Mouse (Mus musculus): ENCODE data around the gene Lztfl1. TPM values are rescaled to one million over a fixed set of nuclear protein-coding genes. Genes with fewer than 3 reads are reported as not detected.
"Not testable (repeated sequence)": the region's sequence is repeated elsewhere in the genome, so short reads cannot be mapped to it uniquely, and the experiment has no call there.

Gene Lztfl1
- polyA plus RNA-seq (2015; fragmentation: Nextera tagmentation; extraction: Ambion mirVana), result 41.1 and 47.1 TPM in 2 replicates

GRCm38 (mm10) chr9:123717186-123718008 is at the start of gene Lztfl1:
Gene Lztfl1 (minus strand): TSS chr9:123717697.
- Histone ChIP-seq H3K4me3 (replicated peaks) (peak within 1 kb of the TSS; percentile 85), H3K4me2 (replicated peaks) (peak within 1 kb of the TSS; percentile 69), H3K9ac (peak within 1 kb of the TSS; percentile 78), H3K9me3 (no peaks in the 10 kb centered on the region), H3K27me3 (replicated peaks) (no peaks in the 10 kb centered on the region), H3K4me1 (replicated peaks) (0 out of 2 replicates have a peak, but pooled peaks cover 2% of the 10 kb centered on the region), H3K27ac (peak within 1 kb of the TSS; percentile 72), H3K36me3 (no peaks in the 10 kb centered on the region)
- under 1% methylated on average over 55 of the region's 55 CpGs for WGBS
- ATAC-seq, result peak; percentile 100

DNA sequence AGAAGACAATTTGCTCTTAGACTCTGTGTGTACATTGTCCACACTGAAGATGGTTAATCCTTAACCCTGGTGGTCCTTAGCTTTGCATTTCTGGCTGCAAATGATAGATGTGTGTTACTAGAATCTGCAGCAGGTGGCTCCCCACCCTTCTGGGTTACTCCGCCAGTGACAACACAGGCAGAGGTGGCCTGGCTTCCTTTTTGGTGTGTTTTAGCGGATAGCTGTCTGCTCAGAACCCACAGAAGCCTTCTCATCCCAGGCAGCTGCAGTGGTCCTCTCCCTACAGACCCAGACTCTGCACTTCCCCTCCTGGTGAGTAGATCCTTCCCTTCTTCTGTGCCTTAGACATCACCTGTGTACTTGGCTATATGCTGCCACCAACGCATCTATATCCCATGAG is 49.5 kb upstream of the Lztfl1 start:
- Histone ChIP-seq H3K27ac (no peak overlapping the region), H3K4me2 (replicated peaks) (no peak overlapping the region), H3K27me3 (replicated peaks) (no peaks in the 10 kb centered on the region), H3K4me1 (replicated peaks) (no peaks in the 10 kb centered on the region), H3K4me3 (replicated peaks) (no peak overlapping the region), H3K9ac (no peak overlapping the region), H3K9me3 (no peaks in the 10 kb centered on the region), H3K36me3 (no peaks in the 10 kb centered on the region)
- WGBS, result 73% methylated on average over 3 of the region's 3 CpGs
- no peak for ATAC-seq

DNA sequence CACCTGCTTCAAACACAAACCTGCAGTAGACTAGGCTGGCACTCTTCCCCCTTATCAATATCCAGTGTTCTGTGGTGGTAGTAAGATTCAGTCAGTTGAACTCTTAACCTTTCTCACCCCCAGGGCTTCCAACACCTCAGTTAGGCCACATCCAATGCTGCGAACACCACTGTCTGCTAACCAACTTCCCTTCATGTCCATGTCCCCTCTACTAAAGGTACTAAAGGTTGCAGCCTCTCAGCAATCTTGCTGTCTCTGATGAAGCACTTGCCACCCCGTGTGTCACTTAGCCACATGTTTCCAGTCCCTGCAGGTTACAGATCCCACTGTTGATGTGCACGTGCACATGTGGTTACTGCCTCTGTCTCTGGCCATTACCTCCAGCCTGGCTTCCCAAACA is 46.3 kb upstream of the Lztfl1 start:
- H3K36me3 ChIP-seq, result no peaks in the 10 kb centered on the region
- H3K4me1 ChIP-seq (replicated peaks), result no peaks in the 10 kb centered on the region
- no peaks in the 10 kb centered on the region for H3K27me3 ChIP-seq (replicated peaks)
- no peak overlapping the region for H3K4me2 ChIP-seq (replicated peaks)
- no peaks in the 10 kb centered on the region for H3K9me3 ChIP-seq
- H3K4me3 ChIP-seq (replicated peaks), result no peak overlapping the region
- no peak for ATAC-seq
- H3K27ac ChIP-seq, result no peak overlapping the region
- WGBS, result 80% methylated on average over 3 of the region's 3 CpGs
- no peak overlapping the region for H3K9ac ChIP-seq

GRCm38 (mm10) chr9:123762886-123763285 is 45.4 kb upstream of the Lztfl1 start:
- no peak overlapping the region for H3K9ac ChIP-seq
- no peak overlapping the region for H3K4me3 ChIP-seq (replicated peaks)
- H3K4me2 ChIP-seq (replicated peaks), result no peak overlapping the region
- no peak overlapping the region for H3K27ac ChIP-seq
- H3K27me3 ChIP-seq (replicated peaks), result no peaks in the 10 kb centered on the region
- no peaks in the 10 kb centered on the region for H3K36me3 ChIP-seq
- ATAC-seq, result no peak
- WGBS, result 77% methylated on average over 4 of the region's 4 CpGs
- H3K9me3 ChIP-seq, result no peaks in the 10 kb centered on the region
- H3K4me1 ChIP-seq (replicated peaks), result no peaks in the 10 kb centered on the region

DNA sequence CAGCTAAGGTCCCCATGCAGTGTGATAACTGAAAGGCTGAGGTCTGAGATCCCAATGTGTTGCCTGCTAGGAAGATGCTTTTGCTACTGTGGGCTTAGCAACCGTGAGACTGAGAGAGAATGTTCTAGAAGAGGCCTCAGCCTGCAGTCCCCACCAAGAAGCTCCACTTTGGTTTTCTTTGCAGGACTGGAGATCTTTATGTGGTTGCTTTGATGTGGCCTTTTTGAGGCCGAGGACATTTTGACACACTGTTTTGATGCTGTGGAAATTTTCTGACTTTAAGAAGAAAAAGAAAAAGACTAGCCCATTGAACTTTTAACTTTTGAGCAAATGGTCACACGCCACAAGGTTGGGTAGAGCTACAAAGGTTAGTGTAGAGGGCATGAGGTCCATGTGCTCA is 43.3 kb upstream of the Lztfl1 start:
- Histone ChIP-seq H3K27me3 (replicated peaks) (no peaks in the 10 kb centered on the region), H3K4me3 (replicated peaks) (no peak overlapping the region), H3K36me3 (no peaks in the 10 kb centered on the region), H3K4me1 (replicated peaks) (no peaks in the 10 kb centered on the region), H3K27ac (no peak overlapping the region), H3K4me2 (replicated peaks) (no peak overlapping the region), H3K9me3 (no peaks in the 10 kb centered on the region), H3K9ac (no peak overlapping the region)
- whole genome bisulfite sequencing, result 83% methylated on average over 3 of the region's 3 CpGs
- no peak for ATAC-seq

GRCm38 (mm10) chr9:123758645-123759044 is 41.1 kb upstream of the Lztfl1 start:
- no peaks in the 10 kb centered on the region for H3K9me3 ChIP-seq
- no peak overlapping the region for H3K9ac ChIP-seq
- 80% methylated on average over 4 of the region's 4 CpGs for WGBS
- H3K27me3 ChIP-seq (replicated peaks), result no peaks in the 10 kb centered on the region
- H3K27ac ChIP-seq, result no peak overlapping the region
- no peak overlapping the region for H3K4me3 ChIP-seq (replicated peaks)
- ATAC-seq, result no peak
- H3K4me2 ChIP-seq (replicated peaks), result no peak overlapping the region
- H3K4me1 ChIP-seq (replicated peaks), result no peaks in the 10 kb centered on the region
- H3K36me3 ChIP-seq, result no peaks in the 10 kb centered on the region

- Histone ChIP-seq H3K27me3 (replicated peaks) (no peaks in the 10 kb centered on the region), H3K4me1 (replicated peaks) (no peaks in the 10 kb centered on the region), H3K9ac (no peak overlapping the region), H3K4me3 (replicated peaks) (no peak overlapping the region), H3K4me2 (replicated peaks) (no peak overlapping the region), H3K9me3 (no peaks in the 10 kb centered on the region), H3K36me3 (no peaks in the 10 kb centered on the region), H3K27ac (no peak overlapping the region)
- ATAC-seq, result no peak
- WGBS, result 66% methylated on average over 1 of the region's 1 CpGs
Observed at GRCm38 (mm10) chr9:123758156-123758555, 40.7 kb upstream of the Lztfl1 start.

DNA sequence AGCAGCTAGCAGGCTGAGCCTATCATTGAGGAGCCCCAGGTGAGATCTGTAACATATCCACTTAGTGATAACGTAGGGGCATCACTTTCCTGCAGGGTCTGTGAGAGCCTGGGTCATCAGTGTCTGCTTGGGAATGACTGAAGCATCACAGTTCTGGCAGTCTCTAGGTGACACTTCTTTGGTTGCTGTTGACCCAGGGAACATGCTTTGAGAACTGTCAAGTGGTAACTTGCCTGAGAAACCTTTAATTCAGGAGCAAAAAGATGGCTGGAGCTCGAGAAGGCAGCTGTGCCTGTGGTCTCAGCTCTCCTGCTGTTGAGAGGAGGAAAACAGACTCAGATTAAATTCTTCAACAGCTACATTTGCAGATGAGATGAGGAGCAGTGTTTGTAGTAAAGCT is 39.8 kb upstream of the Lztfl1 start:
- no peak overlapping the region for H3K27ac ChIP-seq
- H3K4me2 ChIP-seq (replicated peaks), result no peak overlapping the region
- no peaks in the 10 kb centered on the region for H3K9me3 ChIP-seq
- no peak overlapping the region for H3K4me3 ChIP-seq (replicated peaks)
- WGBS, result 54% methylated on average over 2 of the region's 2 CpGs
- no peaks in the 10 kb centered on the region for H3K27me3 ChIP-seq (replicated peaks)
- no peaks in the 10 kb centered on the region for H3K4me1 ChIP-seq (replicated peaks)
- H3K36me3 ChIP-seq, result no peaks in the 10 kb centered on the region
- no peak for ATAC-seq
- no peak overlapping the region for H3K9ac ChIP-seq

- no peak overlapping the region for H3K4me2 ChIP-seq (replicated peaks)
- H3K36me3 ChIP-seq, result no peaks in the 10 kb centered on the region
- H3K9me3 ChIP-seq, result no peaks in the 10 kb centered on the region
- 75% methylated on average over 3 of the region's 3 CpGs for WGBS
- no peaks in the 10 kb centered on the region for H3K27me3 ChIP-seq (replicated peaks)
- H3K9ac ChIP-seq, result no peak overlapping the region
- H3K27ac ChIP-seq, result no peak overlapping the region
- ATAC-seq, result no peak
- no peak overlapping the region for H3K4me3 ChIP-seq (replicated peaks)
- no peaks in the 10 kb centered on the region for H3K4me1 ChIP-seq (replicated peaks)
Observed at GRCm38 (mm10) chr9:123756752-123757151, 39.3 kb upstream of the Lztfl1 start.

DNA sequence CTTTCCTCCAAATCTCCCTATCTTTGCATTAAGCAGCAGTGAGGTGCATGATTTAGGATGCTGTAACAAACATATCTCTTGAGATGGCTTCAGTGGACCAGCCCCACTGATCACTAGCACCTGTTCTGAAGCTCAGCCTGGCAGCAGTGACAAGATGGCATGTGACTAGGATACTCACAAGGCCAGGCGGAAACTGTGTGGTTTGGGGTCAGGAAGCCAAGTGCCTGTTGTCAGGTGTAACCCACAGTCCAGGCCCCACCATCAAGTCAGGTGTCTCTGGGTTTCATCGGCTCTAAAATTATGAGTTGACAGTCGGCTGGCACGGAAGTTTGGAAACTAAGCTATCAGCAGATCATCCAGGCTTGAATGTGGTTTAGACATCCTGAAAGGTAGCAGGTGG is 36.8 kb upstream of the Lztfl1 start:
- Histone ChIP-seq H3K4me3 (replicated peaks) (no peak overlapping the region), H3K27ac (no peak overlapping the region), H3K27me3 (replicated peaks) (no peaks in the 10 kb centered on the region), H3K9ac (no peak overlapping the region), H3K4me1 (replicated peaks) (no peaks in the 10 kb centered on the region), H3K9me3 (no peaks in the 10 kb centered on the region), H3K36me3 (no peaks in the 10 kb centered on the region), H3K4me2 (replicated peaks) (no peak overlapping the region)
- 76% methylated on average over 4 of the region's 4 CpGs for WGBS
- no peak for ATAC-seq

GRCm38 (mm10) chr9:123749687-123750086 is 32.2 kb upstream of the Lztfl1 start:
- not testable (repeated sequence) for H3K4me3 ChIP-seq (replicated peaks); H3K4me2 ChIP-seq (replicated peaks); H3K36me3 ChIP-seq; H3K9me3 ChIP-seq; H3K4me1 ChIP-seq (replicated peaks); H3K27ac ChIP-seq; ATAC-seq; H3K27me3 ChIP-seq (replicated peaks); H3K9ac ChIP-seq
- WGBS, result 90% methylated on average over 8 of the region's 8 CpGs

GRCm38 (mm10) chr9:123740799-123741198 is 23.3 kb upstream of the Lztfl1 start:
- Histone ChIP-seq H3K9ac (no peak overlapping the region), H3K4me1 (replicated peaks) (no peaks in the 10 kb centered on the region), H3K4me3 (replicated peaks) (no peak overlapping the region), H3K36me3 (no peaks in the 10 kb centered on the region), H3K4me2 (replicated peaks) (no peak overlapping the region), H3K27me3 (replicated peaks) (no peaks in the 10 kb centered on the region), H3K9me3 (no peaks in the 10 kb centered on the region), H3K27ac (no peak overlapping the region)
- 88% methylated on average over 4 of the region's 4 CpGs for WGBS
- no peak for ATAC-seq

GRCm38 (mm10) chr9:123734133-123734532 is 16.6 kb upstream of the Lztfl1 start:
- no peak overlapping the region for H3K4me2 ChIP-seq (replicated peaks)

More at GRCm38 (mm10) chr9:123734133-123734532, 16.6 kb upstream of the Lztfl1 start:
- Histone ChIP-seq H3K4me1 (replicated peaks) (no peaks in the 10 kb centered on the region), H3K27ac (no peak overlapping the region), H3K27me3 (replicated peaks) (no peaks in the 10 kb centered on the region), H3K9me3 (no peaks in the 10 kb centered on the region), H3K9ac (no peak overlapping the region), H3K36me3 (no peaks in the 10 kb centered on the region), H3K4me3 (replicated peaks) (no peak overlapping the region)
- ATAC-seq, result no peak
- 63% methylated on average over 3 of the region's 3 CpGs for WGBS

All from intestine, embryonic 15.5 days (tissue).